Mouse (Mus musculus): ENCODE measurements at regions not wholly inside any gene's neighbourhood (a gene's known extent, or its start where the extent isn't known, plus 50 kb on each side); places are given as distances from the start of the nearest gene placed in this dataset.

GRCm38 (mm10) chr4:47645093-47645492 is 170.6 kb downstream of the Sec61b start:
- TF ChIP-seq CTCF (IDR thresholded peaks at IDR 0.05; ENCODE audit: insufficient read depth, low read length) = no peak
- TF ChIP-seq POLR2A (IDR thresholded peaks at IDR 0.05; ENCODE audit: borderline replicate concordance, extremely low read depth, low read depth, low read length) = no peak
